Mouse (Mus musculus): ENCODE results near the gene Pld6. TPM values are rescaled to one million over a fixed set of nuclear protein-coding genes. Genes with fewer than 3 reads are reported as not detected.

Gene Pld6
- total and polyA plus RNA-seq, 3 experiments = 3.1 to 5.5 TPM; not detected in 1

- TF ChIP-seq MAZ (IDR thresholded peaks at IDR 0.05; ENCODE audit: low read depth, low read length) = no peak
- TF ChIP-seq ZKSCAN1 (IDR thresholded peaks at IDR 0.05; ENCODE audit: low read depth, low read length) = no peak
- TF ChIP-seq CHD1 (IDR thresholded peaks at IDR 0.05; ENCODE audit: low read depth, low read length) = no peak
- TF ChIP-seq TAL1 (IDR thresholded peaks at IDR 0.05; ENCODE audit: low read length) = no peak
- no peak for TF ChIP-seq SMC3 (IDR thresholded peaks at IDR 0.05; ENCODE audit: low read depth, low read length)
- TF ChIP-seq CHD2 (IDR thresholded peaks at IDR 0.05; ENCODE audit: low read length) = no peak
- no peak for TF ChIP-seq USF2 (IDR thresholded peaks at IDR 0.05; ENCODE audit: borderline replicate concordance in 1 of 2, insufficient read depth in 1 of 2, low read depth in 1 of 2, low read length in 2 of 2)
- no peak for TF ChIP-seq E2F4 (IDR thresholded peaks at IDR 0.05; ENCODE audit: borderline replicate concordance, low read depth, low read length)
- no peak for TF ChIP-seq CTCF (IDR thresholded peaks at IDR 0.05 in 2 of 3, conservative IDR thresholded peaks at IDR 0.05 in 1 of 3; ENCODE audit: control insufficient read depth in 1 of 3, insufficient read depth in 1 of 3, low read depth in 2 of 3, low read length in 3 of 3, poor library complexity in 1 of 3, severe bottlenecking in 1 of 3)
- no peak for TF ChIP-seq ZMIZ1 (IDR thresholded peaks at IDR 0.05; ENCODE audit: low read depth, low read length)
- TF ChIP-seq POLR2AphosphoS2 (IDR thresholded peaks at IDR 0.05; ENCODE audit: low read length) = no peak
- TF ChIP-seq ETS1 (IDR thresholded peaks at IDR 0.05; ENCODE audit: low read depth, low read length) = no peak
- TF ChIP-seq MYC (IDR thresholded peaks at IDR 0.05; ENCODE audit: low read depth, low read length) = no peak
- TF ChIP-seq UBTF (IDR thresholded peaks at IDR 0.05; ENCODE audit: borderline replicate concordance, insufficient read depth, low read depth, low read length) = no peak
- TF ChIP-seq BHLHE40 (IDR thresholded peaks at IDR 0.05; ENCODE audit: borderline replicate concordance, low read depth, low read length) = no peak
- no peak for TF ChIP-seq ZC3H11A (IDR thresholded peaks at IDR 0.05; ENCODE audit: low read depth, low read length)
- TF ChIP-seq MEF2A (IDR thresholded peaks at IDR 0.05; ENCODE audit: extremely low read depth, insufficient replicate concordance, low read depth, low read length, poor library complexity, severe bottlenecking) = no peak
- TF ChIP-seq EP300 (IDR thresholded peaks at IDR 0.05; ENCODE audit: low read depth in 1 of 2, low read length in 2 of 2) = no peak
- TF ChIP-seq JUND (IDR thresholded peaks at IDR 0.05; ENCODE audit: low read depth, low read length) = no peak
- TF ChIP-seq GABPA (IDR thresholded peaks at IDR 0.05; ENCODE audit: low read depth, low read length) = no peak
- Histone ChIP-seq H3K36me3 (ENCODE audit: control insufficient read depth in 1 of 2, insufficient read depth in 2 of 2, low read length in 2 of 2) (peaks cover 2 to 29% of the 10 kb centered on the region in 2 experiments), H3K9ac (ENCODE audit: control insufficient read depth, low read depth, low read length, poor library complexity, severe bottlenecking) (no peak overlapping the region), H3K27ac (ENCODE audit: control insufficient read depth, low read depth, low read length) (no peak overlapping the region), H3K27me3 (ENCODE audit: control insufficient read depth in 1 of 2, insufficient read depth in 2 of 2, low read length in 2 of 2) (no peaks in the 10 kb centered on the region), H3K9me3 (replicated peaks; ENCODE audit: insufficient read depth, low read length) (no peaks in the 10 kb centered on the region), H3K4me3 (ENCODE audit: control insufficient read depth in 1 of 2, insufficient read depth in 1 of 2, low read depth in 2 of 2, low read length in 2 of 2) (no peak overlapping the region), H3K79me2 (ENCODE audit: control insufficient read depth, insufficient read depth, low read length, poor library complexity) (no peaks in the 10 kb centered on the region), H3K4me1 (ENCODE audit: control insufficient read depth in 1 of 2, insufficient read depth in 2 of 2, low read length in 2 of 2) (peaks cover 21 to 23% of the 10 kb centered on the region in 2 experiments)
- no peak for DNase-seq (ENCODE audit: low read depth, low spot score)
Measured at GRCm38 (mm10) chr11:59772902-59773301, 14.5 kb downstream of the Pld6 start.

- Histone ChIP-seq H3K36me3 (ENCODE audit: control insufficient read depth in 1 of 2, insufficient read depth in 2 of 2, low read length in 2 of 2) (peaks cover 2 to 29% of the 10 kb centered on the region in 2 experiments), H3K4me3 (ENCODE audit: control insufficient read depth in 1 of 2, insufficient read depth in 1 of 2, low read depth in 2 of 2, low read length in 2 of 2) (no peak overlapping the region), H3K27ac (ENCODE audit: control insufficient read depth, low read depth, low read length) (no peak overlapping the region), H3K9me3 (replicated peaks; ENCODE audit: insufficient read depth, low read length) (no peaks in the 10 kb centered on the region), H3K9ac (ENCODE audit: control insufficient read depth, low read depth, low read length, poor library complexity, severe bottlenecking) (no peak overlapping the region), H3K79me2 (ENCODE audit: control insufficient read depth, insufficient read depth, low read length, poor library complexity) (no peaks in the 10 kb centered on the region), H3K27me3 (ENCODE audit: control insufficient read depth in 1 of 2, insufficient read depth in 2 of 2, low read length in 2 of 2) (no peaks in the 10 kb centered on the region), H3K4me1 (ENCODE audit: control insufficient read depth in 1 of 2, insufficient read depth in 2 of 2, low read length in 2 of 2) (peaks cover 21 to 23% of the 10 kb centered on the region in 2 experiments)
- DNase-seq (ENCODE audit: low read depth, low spot score) = no peak
- 0 out of 2 replicates have a peak, but pooled peaks have one; percentile 13 for TF ChIP-seq TCF12 (IDR thresholded peaks at IDR 0.05; ENCODE audit: low read depth, low read length)
- TF ChIP-seq RCOR1 (IDR thresholded peaks at IDR 0.05; ENCODE audit: low read depth, low read length) = no peak
Measured at GRCm38 (mm10) chr11:59772291-59772690, 15.2 kb downstream of the Pld6 start.
